Mouse (Mus musculus) layer of hippocampus, adult 2 months (tissue): ENCODE results near the gene Stpg3. TPM values are rescaled to one million over a fixed set of nuclear protein-coding genes. Genes with fewer than 3 reads are reported as not detected.

Experiments
- DNase-seq, 2 experiments: peaks; one replicate each; pipeline ENCODE4 v3.0.0; 2022; ENCODE audit warnings: low spot score in 2 of 2
- H3K27ac ChIP-seq: fragments of 200-600 bp; 2 replicates; pipeline ENCODE4 v1.8.1; 2022
- H3K4me3 ChIP-seq: fragments of 200-600 bp; 2 replicates; pipeline ENCODE4 v1.8.1; 2022; ENCODE audit warnings: mild to moderate bottlenecking
- CTCF ChIP-seq: fragments of 200-600 bp; conservative IDR thresholded peaks from 2 replicates; pipeline ENCODE4 v1.8.1; 2022; ENCODE audit warnings: antibody characterized with exemption, mild to moderate bottlenecking, moderate library complexity
- total RNA-seq, 2 experiments: library from RNA; stranded (reverse); gene quantifications; 2 replicates each; pipeline ENCODE4 v1.2.3; 2021

Gene Stpg3
- total RNA-seq, 2 experiments from 2014 or later, result 0.33 TPM; not detected in 1

DNA sequence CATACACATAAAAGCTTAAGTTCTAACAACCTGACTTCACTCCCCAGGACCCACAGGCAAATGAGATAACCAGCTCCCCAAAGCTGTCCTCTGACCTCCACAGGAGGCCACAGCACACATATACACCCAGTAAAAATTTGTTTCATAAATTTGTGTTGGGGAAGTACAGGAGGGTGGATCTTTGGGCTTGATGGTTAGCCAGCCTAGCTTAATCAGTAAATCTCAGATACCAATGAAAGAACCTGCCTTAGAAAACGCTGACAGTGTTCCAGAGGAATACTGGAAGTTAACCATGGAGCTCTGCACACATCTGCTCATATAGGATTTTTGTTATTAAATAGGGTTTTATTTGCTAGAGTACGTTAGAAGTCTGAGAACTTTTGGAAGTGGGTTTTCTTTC is 3.2 kb upstream of the Stpg3 start:
- DNase-seq, result no peak

DNA sequence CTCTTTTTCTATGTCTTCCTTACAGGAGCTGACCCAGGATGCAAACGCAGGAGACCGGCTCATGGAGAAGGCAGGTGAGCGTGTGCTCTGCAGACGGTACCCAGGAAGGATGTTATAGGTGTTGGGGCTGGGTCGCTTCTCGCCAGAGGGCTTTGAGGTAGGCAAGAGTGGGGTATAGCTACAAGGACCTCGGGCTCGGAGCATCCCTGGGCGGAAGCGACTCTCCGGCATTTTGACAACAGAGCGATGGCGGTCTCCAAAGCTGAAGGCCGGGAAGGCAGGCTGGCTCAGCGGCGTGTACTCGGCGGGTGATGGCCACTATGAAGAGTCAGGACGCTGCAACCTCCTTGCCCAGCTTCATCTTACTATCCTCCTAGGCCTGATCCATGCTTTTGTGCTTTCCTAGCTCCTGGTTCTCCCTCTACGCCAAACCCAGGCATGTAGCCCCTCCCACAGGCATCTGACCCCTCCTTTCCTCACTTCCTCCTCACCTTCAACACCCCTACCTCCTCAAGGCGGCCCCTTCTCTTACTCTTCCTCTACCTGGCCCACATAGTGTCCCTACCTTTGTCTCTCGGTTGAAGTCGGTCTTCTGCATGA is 1.1 kb downstream of the Stpg3 start:
- Histone ChIP-seq H3K4me3 (no peak overlapping the region), H3K27ac (no peak overlapping the region)
- DNase-seq, result no peak
- TF ChIP-seq CTCF, result no peak

More for the DNA sequence above, 3.2 kb upstream of the Stpg3 start:
- Histone ChIP-seq H3K4me3 (no peak overlapping the region), H3K27ac (no peak overlapping the region)
- TF ChIP-seq CTCF, result no peak

DNA sequence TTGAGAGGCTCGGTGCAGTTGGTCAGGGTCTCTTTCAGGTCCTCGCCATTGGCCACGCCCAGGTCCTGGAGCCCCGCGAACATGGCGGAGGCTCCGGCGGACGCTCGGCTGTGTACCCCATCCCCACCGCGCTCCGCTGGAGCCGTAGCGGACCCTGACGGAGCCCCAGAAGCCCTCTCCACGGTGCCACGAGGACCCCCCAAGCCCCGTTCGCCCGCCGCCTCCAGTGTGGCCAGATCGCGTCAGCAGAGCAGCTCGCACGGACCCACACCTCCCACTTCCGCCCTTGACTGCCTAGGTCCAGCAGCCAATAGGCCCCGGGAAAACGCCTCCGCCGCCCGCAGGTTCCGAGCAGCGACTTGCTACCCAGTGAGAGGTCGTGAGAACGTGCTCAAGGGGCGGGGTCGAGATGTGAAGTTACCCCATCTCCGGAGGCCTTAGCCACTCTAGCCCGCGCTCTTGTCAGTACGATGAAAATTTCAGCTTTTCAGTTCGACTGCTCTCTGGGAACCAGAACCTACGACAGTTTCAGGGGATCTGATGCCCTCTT is 3.2 kb downstream of the Stpg3 start, which contains the start of gene Nelfb:
Gene Nelfb, minus strand, starts transcription at position 369 of the 550 bp plus-strand sequence.
- TF ChIP-seq CTCF, result no peak
- H3K4me3 ChIP-seq, result peak within 1 kb of the TSS; percentile 91
- peak; percentile 83 to 84 for DNase-seq
- H3K27ac ChIP-seq, result peak within 1 kb of the TSS; percentile 98

DNA sequence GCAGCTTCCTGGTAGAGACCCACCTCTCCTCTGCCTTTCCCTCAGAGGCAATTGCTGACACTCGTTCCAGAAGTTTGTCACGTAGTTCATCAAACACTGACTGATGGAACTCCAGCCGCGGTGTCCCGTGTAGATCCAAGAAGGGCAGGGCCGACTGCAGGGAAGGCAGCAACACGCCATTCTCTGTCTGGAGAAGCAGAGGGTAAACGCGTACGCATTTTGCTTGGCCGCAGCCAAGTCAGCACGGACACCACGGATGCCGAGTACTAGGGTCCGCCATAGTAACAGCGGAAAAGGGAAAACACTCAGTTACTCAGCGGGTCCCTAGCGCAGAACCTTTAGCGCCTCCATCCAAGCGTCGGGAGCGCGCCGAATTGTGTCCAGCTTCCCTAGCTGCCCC is 3.8 kb downstream of the Stpg3 start:
- Histone ChIP-seq H3K4me3 (peak overlapping the region; percentile 91), H3K27ac (peak overlapping the region; percentile 98)
- no peak for DNase-seq
- TF ChIP-seq CTCF, result no peak

DNA sequence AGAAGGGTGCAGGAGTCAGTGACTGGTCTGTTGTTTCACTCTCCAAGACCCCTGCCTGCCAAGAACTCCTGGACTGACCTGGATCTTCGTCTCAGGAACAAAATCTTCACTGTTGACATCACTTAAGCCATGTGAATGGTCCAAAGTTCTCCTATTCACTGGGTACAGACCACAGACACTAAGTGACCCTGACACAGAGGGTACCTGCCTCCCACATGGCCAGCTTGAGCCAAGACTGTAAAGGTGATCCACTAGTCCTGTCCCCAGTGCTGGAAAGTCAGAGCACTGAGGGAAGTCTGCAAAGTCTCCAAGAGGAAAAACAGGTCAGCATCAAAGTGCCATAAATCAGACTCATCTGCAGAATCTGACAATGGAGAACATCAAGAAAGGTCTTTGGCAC is 6.8 kb downstream of the Stpg3 start:
- H3K27ac ChIP-seq, result no peak overlapping the region
- no peak for DNase-seq
- TF ChIP-seq CTCF, result no peak
- H3K4me3 ChIP-seq, result no peak overlapping the region

DNA sequence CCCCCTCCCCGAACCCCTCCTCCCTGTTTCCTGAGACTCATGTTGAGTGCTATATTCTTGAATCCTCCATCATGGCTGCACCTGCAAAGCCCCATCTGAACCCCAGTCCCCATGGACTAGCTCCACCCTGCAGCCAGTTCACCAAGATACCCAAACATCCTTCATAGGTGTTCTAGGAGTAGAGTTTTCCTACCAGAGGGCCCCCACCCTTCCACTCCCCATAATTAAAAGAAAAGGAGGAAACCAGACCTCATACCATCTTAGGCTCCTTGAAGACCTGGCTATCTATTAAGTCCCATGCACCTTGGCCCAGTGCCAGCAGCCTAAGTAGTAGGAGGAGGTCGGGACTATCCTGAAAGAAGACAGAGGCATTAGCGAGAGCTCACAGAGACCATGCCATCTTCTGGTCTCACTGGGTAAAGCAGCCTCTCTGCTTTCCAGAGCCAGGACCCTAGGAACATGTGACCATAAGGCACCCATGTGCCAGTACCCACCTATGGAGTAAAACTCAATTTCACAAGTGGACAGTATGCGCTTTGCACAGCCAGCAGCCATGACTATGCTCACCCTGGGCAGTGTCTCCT is 10.7 kb downstream of the Stpg3 start:
- no peak for DNase-seq
- peak; percentile 57 for TF ChIP-seq CTCF
- H3K27ac ChIP-seq, result no peak overlapping the region
- no peak overlapping the region for H3K4me3 ChIP-seq

DNA sequence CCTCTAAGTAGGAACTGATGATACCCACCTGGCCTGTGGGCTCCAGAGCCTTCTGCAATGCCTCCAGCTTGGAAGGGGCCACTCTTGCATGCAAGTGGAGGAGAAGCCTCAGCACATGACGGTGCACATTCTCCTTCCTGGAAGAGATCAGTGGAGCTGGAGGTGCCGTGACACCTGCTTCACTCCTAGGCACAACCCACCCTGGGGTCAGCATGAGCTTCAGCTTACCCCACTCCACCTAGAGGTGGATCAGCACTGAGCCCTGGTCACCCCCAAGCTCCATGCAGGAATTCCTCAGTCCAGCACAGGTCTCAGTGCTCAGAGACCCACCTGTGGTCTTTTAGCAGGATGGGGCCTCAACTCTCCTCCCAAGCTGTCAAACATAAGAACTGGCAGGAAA is 13.8 kb downstream of the Stpg3 start:
- no peak overlapping the region for H3K4me3 ChIP-seq
- no peak overlapping the region for H3K27ac ChIP-seq
- no peak for DNase-seq
- no peak for TF ChIP-seq CTCF

DNA sequence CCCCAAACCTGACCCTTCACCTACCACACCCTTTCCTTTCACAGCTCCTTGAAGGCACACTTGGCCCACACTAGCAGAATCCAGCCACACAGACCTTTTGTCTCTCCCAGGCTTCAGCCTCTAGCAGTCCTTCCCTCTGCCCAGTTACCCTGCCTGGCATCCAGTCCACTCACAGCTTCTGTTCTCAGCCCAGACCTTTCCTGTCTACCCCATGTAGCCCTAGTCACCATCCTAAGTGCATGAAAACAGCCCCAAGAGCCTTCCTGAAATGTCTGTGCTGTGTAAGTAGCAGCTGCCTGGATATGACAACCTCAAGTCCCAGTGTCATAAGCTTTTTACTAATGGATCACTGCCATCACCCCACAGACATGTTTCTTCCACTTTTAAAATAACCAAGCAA is 16.5 kb downstream of the Stpg3 start:
- no peak overlapping the region for H3K4me3 ChIP-seq
- no peak for DNase-seq
- no peak for TF ChIP-seq CTCF
- H3K27ac ChIP-seq, result peak overlapping the region; percentile 39; the same call in 1 of the 2 replicates

DNA sequence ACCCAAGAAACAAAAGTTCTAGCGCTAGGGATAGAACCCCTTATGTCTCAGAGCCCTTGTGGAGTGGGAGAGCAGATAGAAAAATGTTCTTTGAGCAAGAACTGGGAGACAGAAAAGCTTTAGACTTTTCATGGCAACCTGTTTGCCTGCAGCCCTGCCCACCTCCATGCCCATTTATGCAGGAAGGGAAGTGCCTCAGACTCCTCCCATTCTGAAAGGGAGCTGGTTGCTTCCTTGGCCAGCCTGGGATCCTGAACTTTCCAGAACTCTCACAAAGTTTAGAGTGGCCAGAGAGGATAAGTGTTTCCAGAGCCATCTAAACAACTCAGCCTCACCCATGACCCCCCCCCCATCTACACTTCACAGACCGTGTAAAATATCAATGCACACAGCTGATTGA is 17.2 kb downstream of the Stpg3 start:
- DNase-seq, result no peak
- Histone ChIP-seq H3K4me3 (no peak overlapping the region), H3K27ac (peak overlapping the region; percentile 80)
- TF ChIP-seq CTCF, result no peak

DNA sequence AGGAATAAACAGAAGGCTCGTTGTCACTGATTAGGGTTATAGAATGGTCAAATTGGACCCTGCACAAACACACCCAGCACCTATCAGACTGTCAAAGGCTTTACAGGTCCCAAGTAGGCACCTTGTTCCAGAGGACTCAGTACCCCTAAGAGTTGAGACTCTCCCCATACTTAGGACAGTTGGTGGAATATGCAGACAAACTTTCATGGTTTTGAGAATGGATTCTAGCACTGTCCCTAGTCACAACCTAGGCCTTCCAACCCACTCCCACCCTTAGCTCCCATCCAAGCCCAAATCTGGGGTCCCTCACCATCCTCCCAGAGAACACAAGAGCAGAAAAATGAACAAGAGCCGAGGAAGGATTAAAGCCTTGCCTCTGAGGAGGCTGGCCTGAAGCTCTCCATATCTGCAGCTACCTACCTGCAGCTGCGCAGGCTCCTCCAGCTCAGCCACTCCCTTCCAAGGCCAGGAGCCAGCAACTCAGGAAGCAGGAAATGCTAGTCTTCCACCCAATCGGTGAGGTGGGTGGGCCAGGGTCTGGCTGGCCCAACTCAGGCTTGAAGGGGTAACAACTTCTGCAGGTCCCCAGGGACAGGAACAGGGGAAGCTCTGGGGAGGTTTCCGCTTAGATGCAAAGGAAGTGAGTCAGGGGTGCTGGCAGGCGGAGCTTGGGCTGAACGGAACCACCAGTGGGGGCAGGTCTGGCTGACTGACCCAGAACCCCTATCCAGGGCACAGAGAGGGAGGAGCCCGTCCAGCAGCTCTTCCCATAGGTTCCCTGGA is 18.1 kb downstream of the Stpg3 start, which contains the start of gene Tor4a:
Gene Tor4a, minus strand, starts transcription at position 715 of the 783 bp plus-strand sequence.
- DNase-seq, result no peak

DNA sequence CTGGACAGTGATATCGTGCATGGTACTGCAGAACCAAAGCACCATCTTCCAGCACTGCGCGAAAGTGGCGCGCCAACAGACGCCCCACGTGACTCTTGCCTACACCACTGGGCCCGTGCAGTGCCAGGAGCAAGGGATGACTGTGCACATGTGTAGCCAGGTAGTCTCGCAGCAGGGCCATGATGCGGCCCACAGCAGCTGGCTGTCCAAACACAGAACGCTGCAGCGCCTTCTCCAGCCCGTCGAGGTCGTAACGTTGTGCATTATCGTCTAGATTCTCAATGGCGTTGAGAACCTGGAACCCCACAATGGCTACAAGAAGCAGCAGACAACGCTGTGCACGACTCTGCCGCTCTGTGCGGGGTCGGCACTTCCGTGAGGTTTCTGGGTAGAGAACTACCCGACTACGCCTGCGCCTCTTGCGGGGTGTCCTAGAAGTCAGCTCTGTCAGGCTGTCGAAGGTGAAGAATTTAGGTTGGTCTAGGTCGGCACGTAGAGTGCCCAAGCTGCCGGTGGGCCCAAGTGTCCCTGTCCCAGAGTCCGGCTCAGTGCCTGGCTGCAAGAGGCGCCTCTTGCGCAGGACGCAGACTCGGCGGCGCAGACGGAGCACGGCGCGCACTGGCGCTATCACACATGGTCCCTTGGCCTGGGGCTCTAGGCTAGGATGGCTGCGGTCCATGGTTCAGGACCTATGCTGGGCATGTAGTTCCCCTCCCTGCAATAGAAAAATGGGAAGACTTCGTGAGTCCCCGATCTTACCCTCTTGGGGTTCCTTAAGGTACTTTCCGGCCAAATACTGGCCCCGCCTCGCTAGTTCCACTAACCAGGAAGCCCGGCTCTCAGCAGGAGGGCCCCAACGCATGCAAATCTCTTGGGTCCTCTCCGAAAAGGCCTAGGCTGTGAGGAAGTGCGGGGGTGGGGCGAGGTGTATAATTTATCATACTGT is 19.0 kb downstream of the Stpg3 start:
- H3K4me3 ChIP-seq, result peak overlapping the region; percentile 35
- TF ChIP-seq CTCF, result no peak
- DNase-seq, result no peak
- peak overlapping the region; percentile 80; the same call in 1 of the 2 replicates for H3K27ac ChIP-seq

More for the DNA sequence above, 18.1 kb downstream of the Stpg3 start, which contains the start of gene Tor4a:
- TF ChIP-seq CTCF, result peak; percentile 32; the same call in 1 of the 2 replicates
- H3K27ac ChIP-seq, result peak within 1 kb of the TSS; percentile 80
- peak within 1 kb of the TSS; percentile 35 for H3K4me3 ChIP-seq
